Mouse (Mus musculus): ENCODE results near the gene Kcnh7. TPM values are rescaled to one million over a fixed set of nuclear protein-coding genes. Genes with fewer than 3 reads are reported as not detected.

Kcnh7 gene
- polyA plus RNA-seq, 1 experiment: not detected

DNA sequence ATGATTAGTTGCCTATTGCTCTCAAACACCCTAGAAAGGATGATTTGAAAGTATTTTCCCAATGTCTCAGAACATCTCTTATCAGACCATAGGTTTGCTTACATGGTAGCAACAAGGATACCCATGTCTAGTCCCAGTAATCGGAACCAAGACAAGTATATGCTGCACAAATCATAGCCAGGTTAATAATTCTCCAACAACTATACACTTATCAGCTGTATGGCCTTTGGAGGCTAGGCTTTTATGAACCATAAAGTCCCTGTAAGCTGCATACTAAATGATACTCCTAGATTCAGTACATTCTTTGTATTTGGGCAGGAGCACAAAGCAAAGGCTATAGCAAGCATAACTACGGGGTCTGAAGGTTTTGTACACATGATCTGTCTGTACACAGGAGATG is 78.1 kb downstream of the Kcnh7 start:
- H3K9me3 ChIP-seq: no peaks in the 10 kb centered on the region
- TF ChIP-seq FLI1 (IDR thresholded peaks at IDR 0.05; ENCODE audit: low read length): no peak
- no peak for TF ChIP-seq GATA1 (IDR thresholded peaks at IDR 0.05; ENCODE audit: borderline replicate concordance, low read length)

DNA sequence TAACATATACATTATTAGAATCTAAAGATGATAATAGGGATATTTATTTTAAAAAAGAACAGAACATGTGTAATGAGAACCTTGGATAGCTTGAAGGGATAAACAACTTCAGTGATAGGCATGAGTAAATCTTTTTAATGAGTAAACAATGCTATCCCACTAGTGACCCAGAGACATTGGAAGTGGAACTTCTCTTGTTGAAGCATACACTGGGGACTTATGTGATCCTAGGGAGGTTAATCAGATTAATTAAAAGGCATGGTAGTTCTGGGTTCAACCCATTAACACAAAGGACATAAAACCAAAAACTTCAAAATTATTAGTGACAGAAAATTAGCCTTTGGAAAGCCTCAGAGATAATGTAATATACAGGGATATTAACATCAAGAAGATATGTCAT is 84.4 kb downstream of the Kcnh7 start:
- no peak for TF ChIP-seq GATA1 (IDR thresholded peaks at IDR 0.05; ENCODE audit: borderline replicate concordance, low read length)
- no peak for TF ChIP-seq FLI1 (IDR thresholded peaks at IDR 0.05; ENCODE audit: low read length)
- H3K4me1 ChIP-seq: no peaks in the 10 kb centered on the region
- no peaks in the 10 kb centered on the region for H3K9me3 ChIP-seq
- no peak overlapping the region for H3K4me3 ChIP-seq (replicated peaks)
- no peaks in the 10 kb centered on the region for H3K36me3 ChIP-seq (replicated peaks; ENCODE audit: low read length)
- H3K27me3 ChIP-seq (replicated peaks): no peaks in the 10 kb centered on the region

More for the DNA sequence above, 78.1 kb downstream of the Kcnh7 start:
- no peaks in the 10 kb centered on the region for H3K4me1 ChIP-seq
- no peak overlapping the region for H3K4me3 ChIP-seq (replicated peaks)
- no peaks in the 10 kb centered on the region for H3K36me3 ChIP-seq (replicated peaks; ENCODE audit: low read length)
- H3K27me3 ChIP-seq (replicated peaks): no peaks in the 10 kb centered on the region

DNA sequence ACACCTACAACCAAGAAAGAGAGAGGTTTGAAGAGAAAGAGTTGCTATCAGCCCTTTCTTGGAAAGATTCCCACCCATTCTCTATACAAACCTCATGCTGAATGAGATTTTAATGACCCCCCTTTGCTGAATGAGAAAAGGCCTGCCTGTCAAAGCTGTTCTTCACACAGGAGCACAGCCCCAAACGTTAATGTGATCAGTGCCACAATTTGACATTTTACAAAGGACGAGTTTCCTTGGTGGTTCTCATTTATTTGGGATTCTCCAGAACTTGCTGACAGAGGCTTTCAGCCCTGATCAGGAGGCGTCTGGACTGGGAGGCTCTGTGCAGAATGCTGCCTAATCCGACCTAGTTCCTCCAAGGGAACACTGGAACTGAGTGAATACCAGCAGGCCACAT is 92.3 kb downstream of the Kcnh7 start:
- H3K4me1 ChIP-seq: no peaks in the 10 kb centered on the region
- no peaks in the 10 kb centered on the region for H3K36me3 ChIP-seq (replicated peaks; ENCODE audit: low read length)
- no peak overlapping the region for H3K4me3 ChIP-seq (replicated peaks)
- H3K27me3 ChIP-seq (replicated peaks): no peaks in the 10 kb centered on the region
- H3K9me3 ChIP-seq: no peaks in the 10 kb centered on the region
- TF ChIP-seq FLI1 (IDR thresholded peaks at IDR 0.05; ENCODE audit: low read length) (no peak), GATA1 (IDR thresholded peaks at IDR 0.05; ENCODE audit: borderline replicate concordance, low read length) (no peak)

DNA sequence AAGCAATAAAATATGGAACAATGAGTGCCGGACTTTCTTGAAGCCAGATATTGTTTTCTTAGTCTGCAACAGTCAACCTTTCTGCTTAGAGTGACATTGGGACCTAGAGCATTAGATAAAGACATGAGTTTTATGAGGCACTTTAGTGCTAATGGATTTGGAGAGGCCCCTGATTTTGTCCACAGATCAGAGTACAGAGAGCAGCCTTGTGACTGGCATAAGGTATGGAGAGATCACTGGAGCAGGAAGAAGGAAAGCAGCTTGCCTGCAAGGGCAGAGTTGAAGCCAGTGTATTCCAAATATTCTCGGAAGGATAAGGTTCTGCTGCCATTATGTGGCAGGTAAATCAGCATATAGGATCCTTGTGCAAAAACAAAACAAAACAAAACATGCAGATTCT is 93.6 kb downstream of the Kcnh7 start:
- no peaks in the 10 kb centered on the region for H3K27me3 ChIP-seq (replicated peaks)
- no peaks in the 10 kb centered on the region for H3K9me3 ChIP-seq
- no peak for TF ChIP-seq GATA1 (IDR thresholded peaks at IDR 0.05; ENCODE audit: borderline replicate concordance, low read length)
- TF ChIP-seq FLI1 (IDR thresholded peaks at IDR 0.05; ENCODE audit: low read length): no peak

DNA sequence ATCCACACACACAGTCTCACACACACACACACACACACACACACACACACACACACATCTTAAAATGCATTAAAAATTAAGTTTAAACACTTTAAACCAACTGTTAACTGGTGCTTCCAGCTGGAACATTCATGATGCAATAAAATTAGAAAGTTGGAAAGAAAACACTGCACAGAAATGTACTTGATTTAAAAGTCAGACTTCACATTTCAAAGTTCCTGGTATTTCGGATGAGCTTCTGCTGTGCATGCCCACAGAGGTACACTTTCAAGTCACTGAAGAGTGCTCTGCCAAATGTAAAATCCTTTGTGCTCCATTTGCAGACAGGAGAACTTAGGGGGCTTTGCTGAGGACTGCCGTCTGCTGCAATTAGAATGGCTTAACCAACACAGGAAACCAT is 125.7 kb downstream of the Kcnh7 start:
- Histone ChIP-seq H3K4me3 (replicated peaks) (no peak overlapping the region), H3K27me3 (replicated peaks) (no peaks in the 10 kb centered on the region), H3K36me3 (replicated peaks; ENCODE audit: low read length) (no peaks in the 10 kb centered on the region), H3K4me1 (no peaks in the 10 kb centered on the region), H3K9me3 (no peaks in the 10 kb centered on the region)
- TF ChIP-seq GATA1 (IDR thresholded peaks at IDR 0.05; ENCODE audit: borderline replicate concordance, low read length) (no peak), FLI1 (IDR thresholded peaks at IDR 0.05; ENCODE audit: low read length) (no peak)

More for the DNA sequence above, 93.6 kb downstream of the Kcnh7 start:
- no peaks in the 10 kb centered on the region for H3K4me1 ChIP-seq
- H3K4me3 ChIP-seq (replicated peaks): no peak overlapping the region
- no peaks in the 10 kb centered on the region for H3K36me3 ChIP-seq (replicated peaks; ENCODE audit: low read length)

DNA sequence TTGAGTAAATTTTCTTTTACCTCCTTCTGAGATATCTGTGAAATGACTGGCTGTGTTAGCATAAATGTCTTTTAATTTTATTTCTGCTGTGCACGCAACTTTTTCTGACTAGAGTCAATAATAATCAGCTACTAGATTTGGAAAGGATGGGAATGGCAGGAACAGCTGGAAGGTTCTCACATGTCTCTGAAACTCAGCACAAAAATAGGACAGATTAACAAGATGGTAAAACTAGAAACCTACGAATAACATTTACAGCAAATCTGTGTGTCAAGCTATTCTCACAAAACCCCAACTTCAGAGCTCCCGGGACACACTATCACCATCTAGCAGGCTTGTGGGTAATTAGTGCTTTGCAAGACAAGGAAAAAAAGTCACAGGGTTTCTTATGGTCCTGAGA is 134.2 kb downstream of the Kcnh7 start:
- H3K36me3 ChIP-seq (replicated peaks; ENCODE audit: low read length): no peaks in the 10 kb centered on the region
- no peak for TF ChIP-seq FLI1 (IDR thresholded peaks at IDR 0.05; ENCODE audit: low read length)
- no peak for TF ChIP-seq GATA1 (IDR thresholded peaks at IDR 0.05; ENCODE audit: borderline replicate concordance, low read length)
- H3K4me3 ChIP-seq (replicated peaks): no peak overlapping the region
- no peaks in the 10 kb centered on the region for H3K9me3 ChIP-seq
- no peaks in the 10 kb centered on the region for H3K4me1 ChIP-seq
- H3K27me3 ChIP-seq (replicated peaks): no peaks in the 10 kb centered on the region

DNA sequence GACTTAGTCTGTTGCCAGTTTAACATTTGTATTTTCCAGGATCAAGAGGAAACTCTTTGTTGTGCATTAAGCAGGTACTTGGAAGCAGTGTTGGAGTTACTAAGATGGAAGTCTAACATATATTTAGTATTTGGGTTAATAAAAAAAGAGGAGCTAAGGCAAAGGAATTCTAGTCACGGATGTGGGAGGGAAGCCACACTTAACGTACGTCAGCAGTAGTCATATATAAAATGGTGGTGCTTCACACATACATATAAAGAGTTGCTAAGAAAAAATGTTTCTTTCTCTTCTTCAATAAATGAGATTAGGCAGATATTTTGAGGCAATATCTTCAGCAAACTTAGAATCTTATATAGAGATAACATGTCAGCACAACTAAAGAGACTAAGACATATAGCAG is 144.4 kb downstream of the Kcnh7 start:
- H3K4me1 ChIP-seq: no peaks in the 10 kb centered on the region
- TF ChIP-seq GATA1 (IDR thresholded peaks at IDR 0.05; ENCODE audit: borderline replicate concordance, low read length): no peak
- TF ChIP-seq FLI1 (IDR thresholded peaks at IDR 0.05; ENCODE audit: low read length): no peak
- no peaks in the 10 kb centered on the region for H3K27me3 ChIP-seq (replicated peaks)
- no peak overlapping the region for H3K4me3 ChIP-seq (replicated peaks)
- no peaks in the 10 kb centered on the region for H3K36me3 ChIP-seq (replicated peaks; ENCODE audit: low read length)
- H3K9me3 ChIP-seq: no peaks in the 10 kb centered on the region

DNA sequence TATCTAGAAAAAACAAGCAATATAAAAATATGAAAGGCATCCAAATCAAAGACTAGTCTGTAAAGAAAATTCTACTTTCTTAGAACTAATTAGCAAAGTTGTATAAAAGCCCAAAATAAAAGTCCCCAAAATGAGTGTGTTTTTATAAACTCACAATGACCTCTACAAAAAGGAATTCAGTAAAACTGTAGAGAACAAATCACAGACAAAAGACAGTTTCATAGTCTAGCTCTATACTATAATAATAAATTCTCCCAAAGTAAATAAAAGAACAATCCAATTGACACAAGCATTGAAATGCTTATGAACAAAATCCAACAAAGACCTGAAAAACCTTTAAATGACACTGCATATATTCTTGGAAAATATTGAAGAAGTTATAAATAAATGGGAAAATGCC is 169.2 kb downstream of the Kcnh7 start:
- Histone ChIP-seq H3K27me3 (replicated peaks) (no peaks in the 10 kb centered on the region), H3K9me3 (no peaks in the 10 kb centered on the region), H3K36me3 (replicated peaks; ENCODE audit: low read length) (no peaks in the 10 kb centered on the region), H3K4me1 (no peaks in the 10 kb centered on the region), H3K4me3 (replicated peaks) (no peak overlapping the region)
- TF ChIP-seq FLI1 (IDR thresholded peaks at IDR 0.05; ENCODE audit: low read length): no peak
- no peak for TF ChIP-seq GATA1 (IDR thresholded peaks at IDR 0.05; ENCODE audit: borderline replicate concordance, low read length)

DNA sequence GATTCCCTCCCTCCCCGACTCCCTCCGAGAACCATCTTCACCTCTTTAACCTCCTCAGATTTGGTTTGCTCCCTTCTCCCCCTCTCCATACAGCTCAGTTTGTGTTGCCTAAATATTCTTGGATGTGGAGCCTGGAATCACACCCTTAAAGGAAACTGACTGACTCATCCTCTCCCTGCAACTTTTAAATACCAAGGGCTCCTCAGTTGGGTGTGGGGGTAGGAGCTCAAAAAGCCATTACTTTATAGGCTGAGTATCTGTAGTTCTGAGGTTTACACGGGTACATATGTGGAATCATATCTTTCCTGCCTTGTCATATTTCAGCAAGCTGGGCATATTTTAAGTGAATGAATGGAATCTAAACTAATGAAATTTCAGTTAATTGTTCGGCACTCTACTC is 174.9 kb downstream of the Kcnh7 start:
- Histone ChIP-seq H3K27me3 (replicated peaks) (no peaks in the 10 kb centered on the region), H3K4me3 (replicated peaks) (no peak overlapping the region), H3K9me3 (no peaks in the 10 kb centered on the region; the same call in 1 of the 2 replicates), H3K36me3 (replicated peaks; ENCODE audit: low read length) (no peaks in the 10 kb centered on the region), H3K4me1 (no peaks in the 10 kb centered on the region)
- TF ChIP-seq GATA1 (IDR thresholded peaks at IDR 0.05; ENCODE audit: borderline replicate concordance, low read length): no peak
- no peak for TF ChIP-seq FLI1 (IDR thresholded peaks at IDR 0.05; ENCODE audit: low read length)

DNA sequence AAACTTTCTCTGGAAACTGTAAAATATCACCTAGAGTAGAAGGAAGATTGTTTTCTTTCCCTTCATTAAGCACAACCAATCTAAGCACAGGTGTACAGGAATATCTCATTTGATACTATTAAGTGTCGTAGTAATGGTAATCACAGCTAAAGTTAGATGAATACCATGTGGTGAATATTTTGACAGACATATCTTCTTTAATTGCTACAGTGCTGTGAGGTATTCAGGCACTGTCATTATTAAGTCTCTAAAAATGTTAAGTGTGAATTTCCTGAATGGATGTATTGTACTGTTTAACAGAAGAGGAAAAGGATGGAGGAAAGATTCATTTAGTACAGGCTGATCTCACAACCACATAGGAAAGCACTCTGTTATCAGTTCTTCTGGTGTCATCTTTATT is 181.3 kb downstream of the Kcnh7 start:
- Histone ChIP-seq H3K4me3 (replicated peaks) (no peak overlapping the region), H3K36me3 (replicated peaks; ENCODE audit: low read length) (no peaks in the 10 kb centered on the region), H3K27me3 (replicated peaks) (no peaks in the 10 kb centered on the region), H3K9me3 (no peaks in the 10 kb centered on the region; the same call in 1 of the 2 replicates), H3K4me1 (no peaks in the 10 kb centered on the region)
- TF ChIP-seq GATA1 (IDR thresholded peaks at IDR 0.05; ENCODE audit: borderline replicate concordance, low read length) (no peak), FLI1 (IDR thresholded peaks at IDR 0.05; ENCODE audit: low read length) (no peak)

DNA sequence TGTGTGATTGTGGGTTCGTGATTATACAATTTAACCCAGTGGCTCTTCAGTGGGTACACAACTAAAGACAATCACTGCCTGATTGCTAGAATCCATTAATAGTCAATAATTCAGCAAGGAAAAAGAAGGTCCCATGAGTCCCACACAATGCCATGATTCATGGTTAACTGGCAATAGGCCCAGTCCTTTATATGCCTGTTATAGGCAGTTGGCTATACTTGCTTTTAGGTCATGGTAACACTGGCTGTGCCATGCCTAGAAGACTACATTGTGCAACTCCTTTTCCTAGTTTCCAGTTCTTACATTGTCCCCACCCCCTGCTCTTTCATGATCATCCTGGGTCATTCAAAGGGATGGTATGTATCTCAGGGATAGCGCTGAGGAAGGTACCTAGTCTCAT is 186.4 kb downstream of the Kcnh7 start:
- Histone ChIP-seq H3K4me1 (no peaks in the 10 kb centered on the region), H3K4me3 (replicated peaks) (no peak overlapping the region), H3K27me3 (replicated peaks) (no peaks in the 10 kb centered on the region), H3K9me3 (no peaks in the 10 kb centered on the region), H3K36me3 (replicated peaks; ENCODE audit: low read length) (no peaks in the 10 kb centered on the region)
- no peak for TF ChIP-seq GATA1 (IDR thresholded peaks at IDR 0.05; ENCODE audit: borderline replicate concordance, low read length)
- TF ChIP-seq FLI1 (IDR thresholded peaks at IDR 0.05; ENCODE audit: low read length): no peak
